Mouse (Mus musculus) kidney, adult 8-10 months (tissue): ENCODE measurements around the gene Olfr572.

Experiments used
- DNase-seq, 2 experiments: peaks; one replicate each; pipeline ENCODE4 v3.0.0; 2022

The Olfr572 gene

DNA sequence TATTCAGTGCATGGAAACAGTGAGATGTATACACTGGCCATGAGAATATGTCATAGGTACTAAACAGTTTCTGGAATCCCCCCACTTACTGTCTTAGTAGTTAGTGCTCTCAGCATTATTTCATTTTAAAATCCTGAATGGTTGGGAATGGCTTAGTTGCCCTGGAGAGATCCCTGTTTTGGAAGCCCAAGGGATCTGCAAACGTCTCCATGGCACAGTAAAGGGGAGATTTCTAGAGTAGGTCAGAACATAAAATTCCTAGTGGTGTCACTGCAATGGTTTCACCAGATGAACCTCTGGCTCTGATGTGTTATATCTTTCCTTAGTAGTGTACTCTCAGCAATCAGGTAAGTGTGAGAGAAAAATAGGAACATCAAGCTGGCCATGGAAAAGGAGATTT, at the start of gene Olfr572:
Olfr572 (plus strand) TSS at position 301 of the 400 bp plus-strand sequence.
- no peak for DNase-seq

DNA sequence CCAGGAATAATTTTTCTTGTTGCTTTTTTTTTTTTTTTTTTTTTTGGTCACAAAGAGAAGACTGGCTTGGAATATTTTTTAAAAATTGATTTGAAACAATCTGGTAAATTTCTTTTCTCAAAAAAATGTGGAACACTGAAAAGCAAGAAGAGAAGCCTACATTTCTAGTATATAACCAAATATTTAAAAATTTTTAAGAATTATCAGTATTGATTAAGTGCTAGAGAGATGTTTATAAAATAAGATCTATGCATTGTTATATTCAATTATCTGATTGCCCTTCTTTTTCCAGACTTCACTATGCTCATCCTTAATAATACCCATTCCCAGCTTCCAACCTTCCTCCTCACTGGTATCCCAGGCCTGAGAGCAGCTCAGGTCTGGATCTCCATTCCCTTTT, 47.4 kb upstream of the Olfr572 start, which contains the start of gene Olfr568:
Olfr568 (plus strand) TSS at position 301 of the 400 bp plus-strand sequence.
- DNase-seq: no peak

DNA sequence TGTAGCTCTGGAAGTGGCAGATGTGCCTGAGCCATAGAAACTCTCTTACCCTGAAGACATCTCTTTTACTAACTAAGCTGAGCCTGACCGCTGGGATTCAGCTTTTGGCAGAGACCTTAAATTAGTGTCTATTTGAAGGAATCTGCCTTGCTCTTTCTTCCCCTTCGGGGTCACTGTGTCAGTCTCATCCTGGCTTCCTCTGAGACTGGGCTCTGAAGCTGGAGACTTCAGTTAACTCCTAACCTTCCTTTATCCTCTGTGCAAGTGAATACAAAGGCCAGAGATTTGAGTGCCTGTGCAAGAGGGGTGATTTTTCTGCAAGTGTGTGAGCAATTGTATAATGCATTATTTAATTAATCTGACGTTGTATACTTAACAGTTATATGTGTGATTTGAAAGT, 33.4 kb upstream of the Olfr572 start, which contains the start of gene Olfr569:
Olfr569 (minus strand) TSS at position 101 of the 400 bp plus-strand sequence.
- DNase-seq: no peak

DNA sequence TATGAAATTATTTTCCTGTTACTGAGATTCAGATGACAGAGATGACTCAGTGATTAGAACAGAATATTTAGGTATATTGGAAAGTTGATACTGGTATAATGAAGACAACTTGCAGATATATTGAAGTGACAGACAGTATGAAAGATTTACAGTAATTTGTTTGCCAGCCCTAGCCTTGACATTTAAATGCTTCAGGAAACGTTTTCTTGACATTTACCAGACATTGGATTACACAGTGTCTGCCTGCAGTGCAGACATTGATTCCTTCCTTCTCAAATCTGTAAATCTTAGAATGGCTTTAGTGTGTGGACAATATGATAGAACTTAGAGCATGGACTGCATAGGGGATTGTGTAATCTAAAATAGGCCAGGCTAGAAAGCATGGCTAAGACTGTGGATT, 8.9 kb upstream of the Olfr572 start:
- DNase-seq: no peak

DNA sequence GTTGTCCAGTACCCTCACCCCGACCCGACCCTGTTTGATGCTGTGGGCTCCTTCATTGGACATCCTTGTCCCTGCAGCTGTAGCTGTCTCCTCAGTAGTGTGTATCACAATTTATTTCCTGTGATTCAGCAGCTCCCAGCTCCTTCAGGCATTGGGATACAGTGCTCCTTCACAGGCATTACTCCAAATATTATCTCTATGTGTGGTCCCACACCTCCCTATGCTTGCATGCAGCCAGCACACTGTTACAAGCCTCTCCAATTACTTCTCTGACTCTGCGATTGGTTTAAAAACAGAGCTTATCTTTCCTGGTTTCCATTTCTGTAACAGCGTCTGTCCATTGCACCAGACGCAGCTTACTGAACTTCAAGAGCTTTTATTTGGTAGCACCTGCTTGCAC, 7.8 kb upstream of the Olfr572 start:
- DNase-seq: no peak

DNA sequence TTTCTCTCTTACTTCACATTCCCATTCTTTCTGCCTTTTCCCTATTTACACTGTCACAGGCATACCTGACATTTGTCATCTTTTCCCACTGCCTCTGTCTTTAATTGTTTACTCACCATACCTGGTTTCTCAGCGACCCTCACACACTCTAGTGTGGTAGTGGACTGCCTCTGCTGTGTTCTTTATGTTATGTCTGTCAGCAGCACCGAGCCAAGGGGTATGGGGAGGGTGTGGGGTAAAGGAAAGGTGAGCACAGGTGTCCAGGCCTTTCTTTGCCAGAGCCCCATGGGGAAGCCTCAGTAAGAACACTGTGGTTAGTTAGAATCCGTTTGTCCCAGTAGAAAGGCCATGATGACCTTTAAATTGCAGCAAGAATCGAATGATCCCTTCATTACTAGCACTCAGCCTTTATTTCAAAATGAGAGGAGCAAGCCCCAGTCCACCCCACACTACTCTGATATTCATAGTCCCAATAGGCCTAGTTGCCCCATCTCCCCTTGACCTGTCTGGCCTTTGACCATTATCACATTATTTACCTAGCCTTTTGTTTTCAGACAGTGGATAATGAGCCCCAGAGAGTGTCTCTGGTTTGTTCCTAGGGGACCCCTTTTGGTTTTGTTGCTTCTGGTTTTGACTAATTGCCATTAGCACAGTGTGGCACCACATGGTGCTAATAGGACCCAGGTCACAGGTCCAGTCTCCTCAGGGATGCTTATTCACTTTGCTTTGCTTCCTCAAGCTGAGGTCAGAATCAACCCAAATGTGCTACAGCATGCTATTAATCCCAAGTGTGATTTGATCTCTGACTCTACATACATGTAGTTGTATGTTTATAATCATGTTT, 7.0 kb upstream of the Olfr572 start, which contains the start of gene Olfr571:
Olfr571 (minus strand) TSS at position 505 of the 844 bp plus-strand sequence.
- DNase-seq: no peak

DNA sequence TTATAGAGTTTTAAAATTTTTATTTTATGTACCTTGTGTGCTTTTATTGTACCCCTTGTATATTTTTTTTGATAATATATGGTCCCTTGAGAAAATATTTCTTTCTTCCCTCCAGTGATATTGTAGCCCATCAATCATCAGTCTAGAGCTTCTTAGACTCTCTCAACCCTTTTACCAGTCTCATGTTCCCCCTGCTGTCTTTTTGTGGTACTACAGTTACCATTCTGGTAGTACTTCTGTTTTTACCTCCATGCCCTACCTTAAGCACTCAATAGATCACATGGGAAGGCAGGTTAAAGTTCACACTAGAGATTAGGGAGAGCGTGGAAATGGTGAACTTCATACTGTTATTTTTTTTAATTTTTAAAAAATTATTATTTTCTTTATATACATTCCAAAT, 4.6 kb upstream of the Olfr572 start:
- DNase-seq: peak in 1 of 2 experiments; percentile 2

DNA sequence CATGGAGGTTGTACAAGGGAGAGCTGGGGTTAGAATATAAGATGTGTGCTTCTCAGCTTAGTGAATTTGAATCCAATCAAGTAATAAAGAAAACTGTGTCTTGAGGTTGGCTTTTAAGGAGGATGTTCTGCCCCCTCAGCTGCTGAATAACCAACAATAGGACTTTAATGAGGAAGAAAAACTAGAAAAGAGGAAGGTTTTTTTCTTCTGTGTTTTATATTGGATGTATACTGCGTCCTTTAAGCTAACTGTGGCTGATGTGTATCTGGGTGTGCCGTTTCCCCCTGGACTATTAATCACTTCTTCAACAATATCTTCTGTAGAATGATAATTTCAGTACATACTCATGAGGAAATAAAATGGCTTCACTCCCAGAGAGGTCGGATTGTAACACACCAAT, 2.9 kb downstream of the Olfr572 start:
- no peak for DNase-seq

DNA sequence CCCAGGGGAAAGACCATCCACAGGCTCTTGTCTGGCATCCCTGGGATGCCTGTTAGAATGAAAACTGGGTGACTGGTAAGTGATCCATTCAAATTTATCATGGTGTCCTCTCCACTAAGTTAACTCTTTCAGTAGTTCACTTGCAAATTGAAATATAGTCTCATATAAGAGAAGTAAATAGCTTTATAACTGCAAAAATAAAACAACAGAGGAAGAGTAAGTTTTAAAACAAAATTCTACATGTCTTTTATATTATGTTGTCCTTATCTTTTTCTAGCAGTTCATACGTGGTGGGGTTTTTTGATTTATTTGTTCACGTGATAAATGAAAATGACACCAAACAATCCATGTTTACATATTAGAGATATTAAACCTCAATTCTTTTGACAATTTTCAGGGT, 18.3 kb downstream of the Olfr572 start, which contains the start of gene Olfr573-ps1:
Olfr573-ps1 (minus strand) TSS at position 101 of the 400 bp plus-strand sequence.
- no peak for DNase-seq

DNA sequence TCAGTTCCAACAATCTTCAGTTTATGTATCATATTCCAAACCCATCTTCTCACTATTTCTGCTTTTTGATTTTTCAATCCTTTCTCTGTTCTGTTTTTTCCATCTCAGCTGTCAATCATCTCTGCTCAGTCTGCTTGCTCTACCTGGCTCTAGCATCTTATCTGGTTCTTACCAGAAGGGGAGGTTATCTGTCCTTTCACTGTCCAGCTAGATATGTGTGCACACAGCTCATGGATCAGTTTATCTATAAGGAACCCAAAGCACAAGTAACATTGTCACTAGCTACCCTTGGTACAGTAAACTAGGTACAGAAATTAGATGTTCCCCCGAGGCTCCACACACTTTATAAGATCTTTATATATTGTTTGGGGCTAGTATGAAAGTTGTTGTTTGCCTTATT, 19.2 kb downstream of the Olfr572 start:
- DNase-seq: no peak

DNA sequence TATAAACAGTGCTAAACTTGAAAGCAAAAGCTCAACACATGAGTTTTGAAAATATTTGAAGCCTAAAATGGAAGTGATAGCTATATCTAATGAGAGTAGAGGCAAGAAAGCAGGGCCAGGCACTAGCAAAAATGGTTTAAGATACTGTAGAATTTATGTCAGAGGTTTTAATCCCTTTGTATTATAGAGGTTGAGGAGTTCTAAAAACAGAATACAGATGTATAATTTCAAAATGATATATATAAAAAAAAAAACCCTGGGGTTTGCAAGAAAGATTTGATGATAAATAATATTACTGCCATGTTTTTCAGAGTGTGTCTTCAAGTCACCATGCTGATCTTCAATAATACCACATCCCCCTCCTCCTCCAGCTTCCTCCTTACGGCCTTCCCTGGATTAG, 24.0 kb downstream of the Olfr572 start, which contains the start of gene Olfr574:
Olfr574 (plus strand) TSS at position 301 of the 400 bp plus-strand sequence.
- no peak for DNase-seq

DNA sequence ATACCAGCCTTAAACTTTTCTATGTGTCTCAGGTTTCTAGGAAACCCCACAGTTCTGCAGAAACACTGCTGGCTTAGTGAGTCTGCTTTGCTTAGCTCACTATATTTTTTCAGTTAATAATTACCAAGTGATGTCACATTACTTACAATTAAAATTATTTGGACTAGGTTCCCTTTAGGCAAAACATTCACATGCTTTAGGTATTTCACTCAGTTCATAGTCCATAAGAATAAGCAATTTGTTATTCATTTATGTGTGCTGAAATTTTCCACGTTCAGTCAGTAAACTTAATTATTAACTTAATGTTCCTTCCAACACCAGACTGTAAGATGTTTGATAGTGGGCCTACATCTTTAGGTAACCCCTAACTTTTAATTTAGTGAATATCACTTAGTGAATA, 26.5 kb downstream of the Olfr572 start:
- DNase-seq: no peak

DNA sequence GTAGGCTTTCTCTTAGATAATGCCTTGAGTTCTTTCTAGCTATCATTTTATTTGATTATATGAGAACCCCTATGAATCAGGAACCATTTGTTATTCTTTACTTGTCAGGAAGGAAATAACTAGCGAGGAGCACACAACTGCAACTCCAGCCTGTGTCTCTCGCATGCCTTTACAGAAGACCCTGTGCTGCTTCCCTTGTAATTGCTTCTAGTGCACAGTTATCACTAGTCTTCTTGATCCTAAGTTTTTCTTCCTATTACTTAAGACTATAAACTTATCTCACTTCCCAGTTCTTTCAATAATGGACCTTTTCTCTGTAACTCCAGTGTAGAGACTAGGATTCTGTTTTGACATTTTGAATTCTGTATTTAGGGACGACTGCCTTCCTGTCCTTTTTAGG, 33.9 kb downstream of the Olfr572 start:
- no peak for DNase-seq

DNA sequence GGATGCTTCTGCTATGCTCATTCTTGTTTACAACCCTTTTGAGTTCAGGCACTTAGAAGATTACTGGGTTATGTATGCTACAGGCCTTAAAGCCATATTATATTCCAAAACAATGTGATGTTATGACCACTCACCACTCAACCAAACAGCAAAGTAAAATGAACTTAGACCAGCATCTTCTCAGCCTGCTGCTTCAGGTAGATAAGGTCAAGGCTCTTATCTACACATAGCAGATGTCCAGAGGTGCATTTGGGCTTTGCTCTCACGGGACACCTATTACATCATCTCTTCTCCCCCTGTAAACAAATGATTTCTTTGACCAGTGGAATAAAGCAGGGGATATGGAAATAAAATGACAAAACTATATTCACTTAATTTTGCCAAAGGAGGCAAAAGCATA, 34.4 kb downstream of the Olfr572 start, which contains the start of gene Olfr575:
Olfr575 (minus strand) TSS at position 183 of the 400 bp plus-strand sequence.
- no peak for DNase-seq

DNA sequence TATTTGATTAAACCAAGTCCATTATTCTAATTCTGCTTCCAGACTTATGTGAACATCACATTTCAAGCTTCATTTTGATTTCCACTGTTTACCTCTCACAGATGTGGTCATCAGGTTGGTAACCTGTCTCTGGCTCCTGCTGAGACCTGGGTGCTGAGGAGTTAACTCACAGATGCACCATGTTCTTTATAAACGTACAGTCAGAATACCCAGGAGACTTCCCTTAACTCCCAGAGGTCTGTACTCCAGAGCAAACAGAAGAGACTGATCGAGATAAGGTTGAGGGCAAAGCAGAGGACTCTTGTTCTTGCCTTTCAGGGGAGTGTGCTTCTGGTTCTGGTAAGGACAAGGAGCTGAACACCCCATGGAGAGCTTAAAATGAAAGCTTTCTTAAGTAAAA, 38.2 kb downstream of the Olfr572 start, which contains the start of gene Olfr576:
Olfr576 (plus strand) TSS at position 301 of the 400 bp plus-strand sequence.
- DNase-seq: no peak

DNA sequence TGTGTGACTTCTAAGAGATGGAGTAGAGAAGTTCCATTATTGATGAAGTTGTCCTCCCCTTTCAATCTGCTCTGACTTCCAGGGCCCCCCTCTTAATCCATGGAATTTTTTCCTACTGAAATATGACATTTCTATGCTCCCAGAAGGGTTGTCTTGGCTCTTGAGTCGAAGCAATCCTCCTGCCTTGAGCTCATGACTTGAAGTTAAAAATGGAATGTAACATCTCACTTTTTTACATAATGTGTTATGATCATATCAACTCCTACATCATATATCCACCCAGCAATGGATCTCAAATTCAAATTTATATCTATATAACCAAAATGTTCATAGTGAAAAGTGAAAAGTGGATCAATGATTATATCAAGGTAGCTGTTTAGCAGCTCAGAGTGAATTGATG, 50.2 kb downstream of the Olfr572 start:
- DNase-seq: no peak

DNA sequence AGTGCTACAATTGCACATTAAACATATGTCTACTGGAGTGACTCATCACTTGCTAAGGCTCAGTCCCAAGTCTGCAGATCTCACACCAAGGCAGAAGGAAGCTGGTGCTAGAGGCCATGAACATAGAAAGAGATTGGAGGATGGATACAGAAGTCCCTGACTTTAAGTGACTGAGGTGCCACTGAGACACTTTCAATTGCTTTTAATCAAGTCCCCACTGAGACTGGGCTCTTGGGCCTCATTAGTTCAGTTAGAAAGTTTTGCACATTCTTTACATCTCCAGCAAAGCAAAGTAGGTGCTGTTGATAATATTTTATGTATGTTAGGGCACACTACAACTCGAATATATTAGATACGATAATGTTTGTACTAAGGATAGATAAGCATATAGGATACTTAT, 51.6 kb downstream of the Olfr572 start, which contains the start of gene Olfr577:
Olfr577 (minus strand) TSS at position 101 of the 400 bp plus-strand sequence.
- no peak for DNase-seq
